Mouse (Mus musculus) E14TG2a.4 (cell line): ENCODE measurements at regions not wholly inside any gene's neighbourhood (a gene's known extent, or its start where the extent isn't known, plus 50 kb on each side); places are given as distances from the start of the nearest gene placed in this dataset.

Experiments used
- H3K27me3 ChIP-seq: 2 replicates; pipeline ENCODE4 v1.6.1; 2014; ENCODE audit warnings: low read length, control low read depth; ENCODE audit not compliant: insufficient read depth
- H3K36me3 ChIP-seq: 2 replicates; pipeline ENCODE4 v1.6.1; 2014; ENCODE audit warnings: low read length, control low read depth; ENCODE audit not compliant: insufficient read depth
- H3K4me1 ChIP-seq: replicated peaks from 2 replicates; pipeline ENCODE4 v1.6.1; 2014; ENCODE audit warnings: low read depth, low read length, control low read depth
- H3K4me3 ChIP-seq: replicated peaks from 2 replicates; pipeline ENCODE4 v1.5.1; 2014; ENCODE audit warnings: mild to moderate bottlenecking, low read length
- H3K9me3 ChIP-seq: 2 replicates; pipeline ENCODE4 v1.6.1; 2014; ENCODE audit warnings: low read length, control low read depth
- CTCF ChIP-seq: conservative IDR thresholded peaks from 2 replicates; pipeline ENCODE4 v1.5.1; 2014; ENCODE audit warnings: low read length
- NANOG ChIP-seq: IDR thresholded peaks from 2 replicates; pipeline ENCODE4 v1.6.1; 2014; ENCODE audit warnings: borderline replicate concordance, low read length, mixed read lengths
- POU5F1 ChIP-seq: IDR thresholded peaks from 2 replicates; pipeline ENCODE4 v1.6.1; 2014; ENCODE audit warnings: low read length, borderline replicate concordance

- H3K36me3 ChIP-seq = no peaks in the 10 kb centered on the region
- H3K4me3 ChIP-seq = no peak overlapping the region
- no peaks in the 10 kb centered on the region for H3K4me1 ChIP-seq
- peaks cover 10% of the 10 kb centered on the region; the same call in 1 of the 2 replicates for H3K27me3 ChIP-seq
- no peak for TF ChIP-seq CTCF
- no peak for TF ChIP-seq NANOG
- no peak for TF ChIP-seq POU5F1
- no peaks in the 10 kb centered on the region for H3K9me3 ChIP-seq
These were observed 51.3 kb upstream of the Mki67 start for GRCm38 (mm10) chr7:135767493-135767892.

GRCm38 (mm10) chr7:135768064-135768463 lies 51.9 kb upstream of the Mki67 start:
- TF ChIP-seq POU5F1 (no peak), CTCF (no peak), NANOG (no peak)
- Histone ChIP-seq H3K36me3 (no peaks in the 10 kb centered on the region), H3K27me3 (peaks cover 10% of the 10 kb centered on the region), H3K9me3 (no peaks in the 10 kb centered on the region), H3K4me3 (no peak overlapping the region), H3K4me1 (no peaks in the 10 kb centered on the region)

DNA sequence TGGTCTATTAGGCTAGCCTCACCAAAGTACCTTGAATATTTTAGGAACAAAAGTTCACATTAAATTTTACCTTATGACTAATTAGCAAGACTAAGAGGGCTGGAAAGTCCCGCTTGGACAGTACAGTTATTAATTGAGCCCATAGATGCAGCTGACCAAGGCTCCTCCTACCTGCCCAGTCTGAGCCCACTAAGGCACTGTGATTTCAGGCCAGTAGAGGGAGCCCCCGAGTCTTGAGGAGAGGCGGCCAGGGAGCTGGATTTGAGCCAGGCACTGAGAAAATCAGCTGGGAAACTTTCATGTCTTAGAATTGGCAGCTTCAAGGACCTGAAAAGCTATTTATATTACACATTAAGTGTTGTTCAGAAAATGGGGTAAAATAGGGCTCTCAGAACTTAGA lies 52.4 kb upstream of the Mki67 start:
- TF ChIP-seq CTCF = peak; percentile 93
- TF ChIP-seq POU5F1 = no peak
- no peak for TF ChIP-seq NANOG
- no peak overlapping the region for H3K4me3 ChIP-seq

GRCm38 (mm10) chr7:135769082-135769673 lies 53.0 kb upstream of the Mki67 start:
- Histone ChIP-seq H3K9me3 (no peaks in the 10 kb centered on the region), H3K36me3 (no peaks in the 10 kb centered on the region), H3K4me1 (no peaks in the 10 kb centered on the region), H3K4me3 (no peak overlapping the region), H3K27me3 (peaks cover 20% of the 10 kb centered on the region)
- TF ChIP-seq POU5F1 = no peak
- TF ChIP-seq NANOG = no peak

More for the DNA sequence above, 52.4 kb upstream of the Mki67 start:
- no peaks in the 10 kb centered on the region for H3K4me1 ChIP-seq
- H3K27me3 ChIP-seq = peaks cover 15% of the 10 kb centered on the region
- no peaks in the 10 kb centered on the region for H3K9me3 ChIP-seq
- H3K36me3 ChIP-seq = no peaks in the 10 kb centered on the region

DNA sequence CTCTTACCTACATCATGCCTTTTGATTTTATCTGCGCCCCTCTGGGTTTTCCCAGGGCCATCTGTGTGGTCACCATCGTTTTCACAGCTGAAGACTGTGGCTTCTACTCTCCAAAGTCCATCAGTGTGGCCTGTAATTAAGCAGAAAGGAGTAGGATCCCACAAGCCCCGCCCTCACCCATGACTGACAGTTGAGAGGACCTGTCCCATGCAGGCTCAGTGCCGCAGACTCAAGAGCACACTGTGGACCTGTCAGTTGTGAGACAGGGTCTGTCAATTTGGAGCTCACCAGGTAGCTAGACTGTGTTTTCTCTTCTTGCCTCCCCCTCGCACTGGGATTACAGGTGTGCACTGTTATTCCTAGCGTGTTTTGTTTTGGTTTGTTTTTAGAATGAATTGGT lies 53.9 kb upstream of the Mki67 start:
- TF ChIP-seq POU5F1 = no peak
- TF ChIP-seq CTCF = no peak
- no peak for TF ChIP-seq NANOG
- Histone ChIP-seq H3K9me3 (no peaks in the 10 kb centered on the region), H3K27me3 (peaks cover 22% of the 10 kb centered on the region), H3K4me3 (peak overlapping the region; percentile 35; the same call in 1 of the 2 replicates), H3K36me3 (no peaks in the 10 kb centered on the region), H3K4me1 (no peaks in the 10 kb centered on the region)

DNA sequence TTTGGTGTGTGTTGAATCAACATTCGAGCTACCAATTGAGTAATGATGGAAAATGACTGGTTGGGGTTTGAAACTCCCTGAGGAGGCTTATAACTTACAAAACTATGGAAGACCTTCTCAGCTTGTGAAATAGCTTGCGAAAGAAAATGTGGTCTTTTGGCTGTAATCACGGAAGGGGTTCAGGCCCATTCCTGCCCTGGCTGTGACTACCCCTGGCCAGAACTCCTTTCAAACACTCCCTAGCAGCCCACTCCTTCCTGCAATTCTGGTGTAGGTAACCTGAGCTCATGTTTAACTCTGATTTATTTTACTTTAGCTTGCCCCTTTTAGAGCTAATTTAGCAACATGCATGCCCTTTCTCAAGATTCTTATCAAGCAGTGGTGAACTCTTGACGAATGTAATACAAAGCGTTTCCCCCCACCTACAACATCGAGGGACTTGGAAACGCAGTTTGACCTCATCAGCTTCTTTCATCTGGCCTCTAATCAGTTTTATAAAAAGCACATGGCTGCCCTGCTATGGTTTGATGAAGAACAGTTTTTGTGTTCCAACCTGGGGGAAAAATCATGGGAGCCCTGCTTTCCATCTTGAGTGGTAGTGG lies 59.8 kb upstream of the Mki67 start:
- H3K4me1 ChIP-seq = no peaks in the 10 kb centered on the region
- no peak overlapping the region for H3K4me3 ChIP-seq
- TF ChIP-seq POU5F1 = no peak
- no peak for TF ChIP-seq CTCF
- TF ChIP-seq NANOG = no peak
- H3K27me3 ChIP-seq = peaks cover 21% of the 10 kb centered on the region
- H3K36me3 ChIP-seq = no peaks in the 10 kb centered on the region
- H3K9me3 ChIP-seq = no peaks in the 10 kb centered on the region

DNA sequence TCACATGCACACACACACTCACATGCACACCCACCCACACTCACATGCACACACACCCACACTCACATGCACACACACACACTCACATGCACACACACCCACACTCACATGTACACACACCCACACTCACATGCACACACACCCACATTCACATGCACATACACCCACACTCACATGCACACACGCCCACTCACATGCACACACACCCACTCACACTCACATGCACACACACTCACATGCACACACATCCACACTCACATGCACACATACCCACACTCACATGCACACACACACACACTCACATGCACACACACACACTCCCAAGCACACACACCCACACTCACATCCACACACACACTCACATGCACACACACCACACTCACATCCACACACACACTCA lies 74.0 kb upstream of the Mki67 start:
- H3K4me1 ChIP-seq = peaks cover 22% of the 10 kb centered on the region
- no peaks in the 10 kb centered on the region for H3K36me3 ChIP-seq
- H3K27me3 ChIP-seq = no peaks in the 10 kb centered on the region
- H3K4me3 ChIP-seq = no peak overlapping the region
- no peaks in the 10 kb centered on the region for H3K9me3 ChIP-seq
- TF ChIP-seq CTCF (no peak), NANOG (no peak), POU5F1 (no peak)

DNA sequence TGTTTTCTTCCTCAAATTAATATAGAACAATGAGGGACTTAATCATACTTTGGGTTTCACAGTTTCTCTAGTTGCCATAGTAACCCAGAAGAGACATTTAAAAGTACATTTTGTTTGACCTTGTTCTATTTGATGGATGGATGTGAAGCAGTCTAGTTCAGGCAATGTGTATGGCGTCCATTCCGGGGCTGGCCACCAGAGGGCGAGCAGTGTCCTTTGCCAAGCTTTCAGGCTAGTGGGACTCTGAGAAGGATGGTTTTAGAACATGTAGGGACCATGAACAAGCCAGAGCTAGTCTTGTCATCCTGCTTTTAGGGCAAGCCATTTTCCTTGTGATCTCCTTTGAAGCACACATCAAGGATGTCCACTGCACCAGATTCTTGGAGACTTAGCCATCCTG lies 74.8 kb upstream of the Mki67 start:
- Histone ChIP-seq H3K4me3 (no peak overlapping the region), H3K36me3 (no peaks in the 10 kb centered on the region), H3K9me3 (no peaks in the 10 kb centered on the region), H3K4me1 (peaks cover 30% of the 10 kb centered on the region), H3K27me3 (no peaks in the 10 kb centered on the region)
- TF ChIP-seq NANOG = no peak
- peak; percentile 84 for TF ChIP-seq CTCF
- TF ChIP-seq POU5F1 = no peak
